Mouse (Mus musculus) megakaryocyte, embryonic 14.5 days (primary cell): Measurements from ENCODE around the gene Opcml.

Source experiments
- FLI1 ChIP-seq: IDR thresholded peaks from 2 replicates; pipeline ENCODE4 v1.6.1; 2012; ENCODE audit warnings: low read length, inconsistent platforms, mixed read lengths
- GATA1 ChIP-seq: IDR thresholded peaks from 3 replicates; pipeline ENCODE4 v1.6.1; 2012; ENCODE audit warnings: mixed read lengths, low read length, inconsistent platforms, borderline replicate concordance

DNA sequence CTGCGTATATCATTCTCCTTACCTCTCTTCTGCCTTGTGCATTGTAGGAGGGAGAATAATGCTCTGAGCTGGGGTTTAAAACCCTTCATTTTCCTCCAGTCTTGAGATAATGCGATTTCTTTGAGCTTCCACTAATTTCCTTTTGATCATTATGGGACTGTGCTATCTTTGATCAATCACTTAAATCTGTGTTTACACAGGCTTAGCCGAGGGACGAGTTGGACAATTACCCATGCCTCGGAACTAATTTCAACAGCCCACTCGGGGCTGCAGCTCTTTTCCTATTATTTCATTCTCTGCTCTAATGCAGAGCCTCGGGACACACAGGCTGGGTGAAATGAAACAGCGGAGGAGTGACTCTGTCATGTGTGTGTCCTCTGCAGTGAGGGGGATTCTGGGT lies 220.9 kb downstream of the Opcml start:
- TF ChIP-seq GATA1, result no peak
- TF ChIP-seq FLI1, result no peak
